Comparison of ENCODE assay signal across 27 mouse cellular contexts in the genomic region with DNA sequence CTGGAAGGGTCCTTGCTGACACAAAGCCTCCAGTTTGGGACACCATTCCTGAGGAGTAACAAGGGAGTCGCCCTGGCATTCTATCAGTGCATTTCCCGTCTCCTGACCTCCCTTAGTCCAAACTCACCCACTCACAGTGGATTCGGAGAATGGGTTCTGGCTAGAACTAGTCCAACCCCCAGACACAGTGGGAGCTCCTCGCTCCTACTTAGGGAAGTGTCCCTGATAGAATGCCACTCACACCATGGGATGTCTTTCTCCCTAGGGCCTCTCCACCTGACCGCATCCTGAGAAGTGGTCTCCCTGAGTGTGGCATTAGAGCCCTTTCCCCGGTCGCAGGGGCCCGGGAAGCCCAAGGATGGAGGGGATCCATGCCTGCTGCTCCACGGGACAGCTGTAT.
"Had no signal": no experiment of that assay in that cellular context is flagged by ENCODE, and none has a peak within 500 bp of the region (broad histone marks: within the 10 kb centered on the region; RNA-seq: fewer than 3 reads in every experiment).

No protein-coding gene starts in this region.

- H3K4me1 ChIP-seq: embryonic facial prominence, embryonic 13.5 days; embryonic facial prominence, embryonic 15.5 days; forebrain, embryonic 10.5 days; forebrain, embryonic 12.5 days; forebrain, embryonic 13.5 days; forebrain, embryonic 15.5 days had no signal

- ATAC-seq: forebrain, embryonic 13.5 days; forebrain, embryonic 14.5 days; forebrain, embryonic 15.5 days; forebrain, embryonic 16.5 days; forebrain, postnatal 0 days had no signal

- DNase-seq: cerebellum, adult 8-10 months; cerebellum, adult 9-10 months; cerebellum, adult 9-11 months; cerebellum, postnatal 10 days; cerebellum, postnatal 14 days; cerebellum, postnatal 25 days; cerebellum, postnatal 36 days; embryo, embryonic 11 days; forebrain, postnatal 0 days; gastrocnemius, adult 2 months; gastrocnemius, postnatal 10 days; gastrocnemius, postnatal 14 days; gastrocnemius, postnatal 25 days; gastrocnemius, postnatal 36 days; heart, adult 18-20 months; heart, adult 2 months had no signal

- H3K27me3 ChIP-seq: embryonic facial prominence, embryonic 12.5 days; embryonic facial prominence, embryonic 13.5 days; embryonic facial prominence, embryonic 15.5 days; forebrain, embryonic 12.5 days; forebrain, embryonic 13.5 days; forebrain, embryonic 15.5 days had no signal

- H3K4me2 ChIP-seq: embryonic facial prominence, embryonic 12.5 days; embryonic facial prominence, embryonic 13.5 days; embryonic facial prominence, embryonic 15.5 days; forebrain, embryonic 12.5 days; forebrain, embryonic 13.5 days; forebrain, embryonic 15.5 days had no signal

- H3K4me3 ChIP-seq: embryonic facial prominence, embryonic 10.5 days; embryonic facial prominence, embryonic 12.5 days; embryonic facial prominence, embryonic 13.5 days; embryonic facial prominence, embryonic 15.5 days; erythroblast, embryonic 14.5 days; forebrain, embryonic 10.5 days; forebrain, embryonic 12.5 days; forebrain, embryonic 13.5 days; forebrain, embryonic 15.5 days; gastrocnemius, adult 2 months; heart, adult 2 months had no signal

- H3K27ac ChIP-seq: embryonic facial prominence, embryonic 10.5 days; embryonic facial prominence, embryonic 12.5 days; embryonic facial prominence, embryonic 13.5 days; embryonic facial prominence, embryonic 15.5 days; forebrain, embryonic 10.5 days; forebrain, embryonic 12.5 days; forebrain, embryonic 13.5 days; forebrain, embryonic 15.5 days; gastrocnemius, adult 2 months; heart, adult 2 months had no signal

- H3K9ac ChIP-seq: embryonic facial prominence, embryonic 12.5 days; embryonic facial prominence, embryonic 13.5 days; embryonic facial prominence, embryonic 15.5 days; forebrain, embryonic 12.5 days; forebrain, embryonic 13.5 days; forebrain, embryonic 15.5 days; forebrain, postnatal 0 days had no signal

- H3K9me3 ChIP-seq: embryonic facial prominence, embryonic 15.5 days had no signal
